Mouse (Mus musculus): ENCODE measurements around the gene Unc13c. TPM values are rescaled to one million over a fixed set of nuclear protein-coding genes. Genes with fewer than 3 reads are reported as not detected.

The Unc13c gene
- polyA plus RNA-seq (2015; fragmentation: Nextera tagmentation; extraction: Ambion mirVana): 5.8 and 6.4 TPM in 2 replicates

GRCm38 (mm10) chr9:73968641-73969121 lies at the start of gene Unc13c:
Gene Unc13c, minus strand, starts transcription at chr9:73968966.
- Histone ChIP-seq H3K9ac (peak within 1 kb of the TSS; percentile 48), H3K4me1 (replicated peaks) (peaks cover 20% of the 10 kb centered on the region)
- under 1% methylated on average over 17 of the region's 17 CpGs for WGBS

GRCm38 (mm10) chr9:74007976-74008686 lies 39.4 kb upstream of the Unc13c start:
- ATAC-seq (ENCODE audit: low FRiP score, low read depth): no peak
- no peak overlapping the region for H3K27ac ChIP-seq (replicated peaks)
- H3K4me2 ChIP-seq: no peak overlapping the region
- no peak overlapping the region for H3K9ac ChIP-seq
- H3K36me3 ChIP-seq: no peaks in the 10 kb centered on the region
- H3K9me3 ChIP-seq: no peaks in the 10 kb centered on the region
- H3K4me1 ChIP-seq (replicated peaks): 0 out of 2 replicates have a peak, but pooled peaks cover 3% of the 10 kb centered on the region
- WGBS: 54% methylated on average over 7 of the region's 7 CpGs
- no peaks in the 10 kb centered on the region for H3K27me3 ChIP-seq
- H3K4me3 ChIP-seq: no peak overlapping the region

More at GRCm38 (mm10) chr9:73968641-73969121, at the start of gene Unc13c:
- Histone ChIP-seq H3K4me2 (peak within 1 kb of the TSS; percentile 77), H3K27ac (replicated peaks) (peak within 1 kb of the TSS; percentile 79), H3K4me3 (peak within 1 kb of the TSS; percentile 45), H3K36me3 (no peaks in the 10 kb centered on the region), H3K27me3 (no peaks in the 10 kb centered on the region), H3K9me3 (no peaks in the 10 kb centered on the region)
- ATAC-seq (ENCODE audit: low FRiP score, low read depth): peak; percentile 92

- Histone ChIP-seq H3K9me3 (no peaks in the 10 kb centered on the region), H3K27me3 (no peaks in the 10 kb centered on the region), H3K9ac (no peak overlapping the region), H3K4me2 (no peak overlapping the region), H3K36me3 (no peaks in the 10 kb centered on the region), H3K4me1 (replicated peaks) (peaks cover 9% of the 10 kb centered on the region), H3K27ac (replicated peaks) (peak overlapping the region; percentile 53), H3K4me3 (no peak overlapping the region)
- no peak for ATAC-seq (ENCODE audit: low FRiP score, low read depth)
- 19% methylated on average over 6 of the region's 6 CpGs for WGBS
Observed at GRCm38 (mm10) chr9:74002388-74002990, 33.7 kb upstream of the Unc13c start.

- no peak for ATAC-seq (ENCODE audit: low FRiP score, low read depth)
Observed at GRCm38 (mm10) chr9:73988096-73988495, 19.3 kb upstream of the Unc13c start.

GRCm38 (mm10) chr9:73987236-73987635 lies 18.5 kb upstream of the Unc13c start:
- 83% methylated on average over 2 of the region's 2 CpGs for WGBS

More at GRCm38 (mm10) chr9:73988096-73988495, 19.3 kb upstream of the Unc13c start:
- Histone ChIP-seq H3K9ac (no peak overlapping the region), H3K4me2 (no peak overlapping the region), H3K4me3 (no peak overlapping the region), H3K4me1 (replicated peaks) (no peaks in the 10 kb centered on the region), H3K36me3 (no peaks in the 10 kb centered on the region), H3K27ac (replicated peaks) (no peak overlapping the region), H3K27me3 (no peaks in the 10 kb centered on the region), H3K9me3 (0 out of 2 replicates have a peak, but pooled peaks cover 4% of the 10 kb centered on the region)

GRCm38 (mm10) chr9:73982597-73983344 lies 14.0 kb upstream of the Unc13c start:
- no peak overlapping the region for H3K27ac ChIP-seq (replicated peaks)
- ATAC-seq (ENCODE audit: low FRiP score, low read depth): peak; percentile 45; the same call in 1 of the 2 replicates
- no peaks in the 10 kb centered on the region for H3K36me3 ChIP-seq
- WGBS: 9% methylated on average over 6 of the region's 6 CpGs
- H3K9me3 ChIP-seq: no peaks in the 10 kb centered on the region
- no peak overlapping the region for H3K4me2 ChIP-seq
- no peak overlapping the region for H3K9ac ChIP-seq
- H3K27me3 ChIP-seq: no peaks in the 10 kb centered on the region
- no peak overlapping the region for H3K4me3 ChIP-seq
- H3K4me1 ChIP-seq (replicated peaks): no peaks in the 10 kb centered on the region

More at GRCm38 (mm10) chr9:73987236-73987635, 18.5 kb upstream of the Unc13c start:
- H3K27ac ChIP-seq (replicated peaks): no peak overlapping the region
- no peak overlapping the region for H3K4me3 ChIP-seq
- no peaks in the 10 kb centered on the region for H3K27me3 ChIP-seq
- 0 out of 2 replicates have a peak, but pooled peaks cover 4% of the 10 kb centered on the region for H3K9me3 ChIP-seq
- no peaks in the 10 kb centered on the region for H3K36me3 ChIP-seq
- no peak overlapping the region for H3K4me2 ChIP-seq
- no peaks in the 10 kb centered on the region for H3K4me1 ChIP-seq (replicated peaks)
- ATAC-seq (ENCODE audit: low FRiP score, low read depth): no peak
- H3K9ac ChIP-seq: no peak overlapping the region

DNA sequence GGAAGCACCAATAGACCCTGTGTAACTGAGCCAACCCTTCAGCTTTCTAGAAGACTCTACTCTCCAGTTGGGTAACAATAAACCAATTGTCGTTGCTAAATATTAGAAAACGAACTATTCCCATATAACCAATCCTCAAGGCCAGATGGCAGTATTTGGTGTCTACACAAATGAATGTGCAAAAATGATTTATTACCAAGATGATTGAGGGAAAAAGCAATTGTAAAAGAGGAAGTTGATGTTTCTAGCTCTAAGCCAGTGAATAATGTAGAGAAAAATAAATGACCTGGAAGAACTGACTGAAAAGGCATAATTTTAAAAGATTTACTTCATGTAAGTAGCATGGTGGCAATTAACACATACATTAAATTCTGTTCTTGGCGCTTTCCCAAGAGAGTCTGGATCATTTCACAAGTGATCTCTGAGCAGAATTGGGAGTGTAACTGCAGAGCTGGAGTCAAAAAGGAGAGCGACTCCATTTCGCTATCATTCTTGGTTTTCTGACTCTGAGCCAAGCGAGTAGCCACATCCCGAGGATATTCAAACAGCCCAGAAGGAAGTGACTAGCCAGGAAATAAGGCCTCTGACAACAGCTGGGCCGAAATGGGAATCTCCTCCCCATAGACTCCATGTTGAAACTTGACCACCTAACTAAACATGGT lies 3.7 kb upstream of the Unc13c start:
- Histone ChIP-seq H3K4me3 (no peak overlapping the region), H3K27ac (replicated peaks) (no peak overlapping the region), H3K27me3 (no peaks in the 10 kb centered on the region), H3K4me2 (no peak overlapping the region), H3K4me1 (replicated peaks) (peaks cover 20% of the 10 kb centered on the region), H3K36me3 (no peaks in the 10 kb centered on the region), H3K9ac (no peak overlapping the region), H3K9me3 (no peaks in the 10 kb centered on the region)
- 81% methylated on average over 8 of the region's 8 CpGs for WGBS
- ATAC-seq (ENCODE audit: low FRiP score, low read depth): no peak

- no peaks in the 10 kb centered on the region for H3K27me3 ChIP-seq
- no peak overlapping the region for H3K27ac ChIP-seq (replicated peaks)
- 0 out of 2 replicates have a peak, but pooled peaks have one; percentile 44 for ATAC-seq (ENCODE audit: low FRiP score, low read depth)
- no peak overlapping the region for H3K9ac ChIP-seq
- no peak overlapping the region for H3K4me2 ChIP-seq
- no peaks in the 10 kb centered on the region for H3K9me3 ChIP-seq
- H3K4me3 ChIP-seq: no peak overlapping the region
- 11% methylated on average over 9 of the region's 9 CpGs for WGBS
- peaks cover 20% of the 10 kb centered on the region for H3K4me1 ChIP-seq (replicated peaks)
- no peaks in the 10 kb centered on the region for H3K36me3 ChIP-seq
Observed at GRCm38 (mm10) chr9:73970717-73971116, 2.0 kb upstream of the Unc13c start.

GRCm38 (mm10) chr9:73965322-73965915 lies 3.3 kb downstream of the Unc13c start:
- Histone ChIP-seq H3K27me3 (no peaks in the 10 kb centered on the region), H3K27ac (replicated peaks) (no peak overlapping the region), H3K9ac (no peak overlapping the region), H3K36me3 (no peaks in the 10 kb centered on the region), H3K4me1 (replicated peaks) (peaks cover 20% of the 10 kb centered on the region), H3K9me3 (no peaks in the 10 kb centered on the region), H3K4me3 (no peak overlapping the region), H3K4me2 (peak overlapping the region; percentile 37; the same call in 1 of the 2 replicates)
- 59% methylated on average over 9 of the region's 9 CpGs for WGBS
- no peak for ATAC-seq (ENCODE audit: low FRiP score, low read depth)

DNA sequence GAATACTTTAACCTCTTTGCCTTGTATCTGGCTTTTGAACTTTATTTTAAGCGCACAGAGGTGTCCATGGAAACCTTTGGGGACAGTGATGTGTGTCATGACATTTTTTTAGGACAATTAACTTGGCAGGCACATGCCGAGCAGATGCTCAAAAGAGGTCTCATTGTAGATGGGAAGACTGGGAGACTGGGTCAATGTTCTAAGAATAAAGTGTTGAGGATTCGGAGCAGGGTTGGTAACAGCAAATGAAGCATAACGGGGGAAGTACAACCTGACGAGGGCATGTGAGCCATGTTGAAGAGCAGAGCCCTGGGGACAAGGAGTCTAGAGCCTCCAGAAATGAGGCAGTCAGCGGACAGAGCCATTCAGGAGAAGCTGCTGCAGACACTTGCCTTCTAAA lies 6.3 kb downstream of the Unc13c start:
- Histone ChIP-seq H3K27me3 (no peaks in the 10 kb centered on the region), H3K9me3 (no peaks in the 10 kb centered on the region), H3K4me3 (no peak overlapping the region), H3K4me1 (replicated peaks) (no peaks in the 10 kb centered on the region), H3K9ac (no peak overlapping the region), H3K27ac (replicated peaks) (no peak overlapping the region), H3K4me2 (no peak overlapping the region), H3K36me3 (no peaks in the 10 kb centered on the region)
- 61% methylated on average over 6 of the region's 6 CpGs for WGBS
- no peak for ATAC-seq (ENCODE audit: low FRiP score, low read depth)

- H3K27me3 ChIP-seq: no peaks in the 10 kb centered on the region
- H3K9me3 ChIP-seq: no peaks in the 10 kb centered on the region
- no peak overlapping the region for H3K27ac ChIP-seq (replicated peaks)
- no peak overlapping the region for H3K4me3 ChIP-seq
- no peak overlapping the region for H3K4me2 ChIP-seq
- no peak overlapping the region for H3K9ac ChIP-seq
- H3K36me3 ChIP-seq: no peaks in the 10 kb centered on the region
- H3K4me1 ChIP-seq (replicated peaks): no peaks in the 10 kb centered on the region
- ATAC-seq (ENCODE audit: low FRiP score, low read depth): no peak
Observed at GRCm38 (mm10) chr9:73952331-73952730, 16.4 kb downstream of the Unc13c start.
